Mouse (Mus musculus) thymus, adult 2 months (tissue): ENCODE measurements around the gene Spta1.

ENCODE experiments used
- CTCF ChIP-seq: fragments of 200-500 bp; IDR thresholded peaks from 2 replicates; pipeline ENCODE4 v1.5.1; 2012; ENCODE audit warnings: mild to moderate bottlenecking, control low read depth, low read length, moderate library complexity, borderline replicate concordance; ENCODE audit not compliant: control insufficient read depth, poor library complexity, insufficient read depth; ENCODE audit errors: extremely low read depth
- POLR2A ChIP-seq: fragments of 200-500 bp; IDR thresholded peaks from 2 replicates; pipeline ENCODE4 v1.6.1; 2012; ENCODE audit warnings: mild to moderate bottlenecking, low read length, control low read depth, moderate library complexity; ENCODE audit not compliant: control insufficient read depth, poor library complexity, insufficient read depth; ENCODE audit errors: extremely low read depth

DNA sequence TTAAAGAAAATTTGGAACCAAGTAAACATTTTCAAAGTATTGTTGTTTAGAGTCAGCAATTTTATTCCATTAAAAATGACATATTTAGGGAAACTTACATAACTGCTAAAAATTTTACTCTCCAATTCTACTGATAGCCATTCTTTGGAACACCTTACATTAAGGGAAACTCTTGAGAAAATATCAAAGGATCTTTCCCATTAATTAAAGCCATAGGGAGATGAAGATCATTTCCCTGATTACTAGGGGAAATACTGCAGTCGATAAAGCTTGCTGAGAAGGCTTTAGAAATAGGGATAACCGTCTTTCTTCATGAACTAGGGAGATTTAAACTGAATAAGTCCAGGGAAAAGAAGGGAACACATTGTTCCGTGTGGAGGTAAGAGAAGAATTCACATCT lies 41.4 kb upstream of the Spta1 start, which contains the start of gene Olfr424:
- no peak for TF ChIP-seq CTCF
- TF ChIP-seq POLR2A: no peak
